Mouse (Mus musculus): Measurements from ENCODE around the gene Coq10a.
"Not testable (repeated sequence)": the region's sequence is repeated elsewhere in the genome, so short reads cannot be mapped to it uniquely, and the experiment has no call there.

Coq10a gene

DNA sequence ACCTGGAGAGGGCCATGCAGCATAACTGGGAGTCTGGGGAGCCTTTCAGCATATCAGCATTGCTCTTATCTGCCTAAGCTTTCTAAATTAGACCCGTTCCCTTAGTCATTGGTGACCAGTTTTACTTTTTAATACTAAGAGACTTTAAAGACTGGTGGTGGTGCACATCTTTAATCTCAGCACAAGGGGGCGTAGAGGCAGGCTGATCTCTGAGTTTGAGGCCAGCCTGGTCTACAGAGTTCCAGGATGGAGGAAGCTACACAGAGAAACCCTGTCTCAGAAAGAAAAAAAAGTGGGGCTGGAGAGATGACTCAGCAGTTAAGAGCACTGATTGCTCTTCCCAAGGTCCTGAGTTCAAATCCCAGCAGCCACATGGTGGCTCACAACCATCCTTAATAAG lies 28.5 kb downstream of the Coq10a start:
- no peak for DNase-seq

DNA sequence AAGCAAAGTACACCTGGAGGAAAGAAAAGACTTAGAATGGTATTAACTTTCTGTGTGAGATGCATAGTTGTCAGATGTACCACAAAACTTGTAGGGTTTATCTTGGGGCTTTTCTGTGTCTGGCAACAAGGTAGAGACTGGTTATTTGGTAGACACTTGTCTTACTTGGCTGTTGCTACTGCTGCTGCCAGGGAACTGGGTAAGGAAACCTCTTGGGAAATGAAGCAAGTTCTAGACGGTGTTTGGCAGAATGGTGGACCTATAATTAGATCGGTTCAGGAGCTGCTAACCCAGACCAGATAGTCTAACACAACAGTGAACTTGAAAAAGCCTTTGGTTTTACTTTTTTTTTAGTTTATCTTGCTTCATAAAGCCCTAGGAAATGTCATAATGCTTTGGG lies 29.8 kb downstream of the Coq10a start:
- no peak for DNase-seq

DNA sequence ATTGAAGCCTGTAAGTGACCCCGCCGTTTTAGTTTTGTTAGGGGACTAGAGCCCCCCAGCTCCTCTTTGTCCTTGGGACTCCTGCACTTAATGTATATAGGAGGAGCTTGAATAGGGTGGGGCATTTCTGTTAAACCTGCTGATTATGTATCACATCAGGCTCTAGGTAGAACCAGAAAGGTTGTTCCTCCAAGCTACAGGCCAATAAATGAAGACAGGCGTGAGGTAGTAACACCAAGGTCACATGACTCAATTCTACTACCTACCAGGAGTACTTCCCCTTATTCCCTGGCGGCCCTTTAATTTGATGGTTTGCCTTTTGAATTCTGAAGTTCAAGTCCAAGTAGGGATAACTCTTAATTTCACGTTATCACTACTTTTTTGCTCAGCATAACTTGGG lies 30.4 kb downstream of the Coq10a start:
- DNase-seq, result peak in 1 of 2 experiments; percentile 18

DNA sequence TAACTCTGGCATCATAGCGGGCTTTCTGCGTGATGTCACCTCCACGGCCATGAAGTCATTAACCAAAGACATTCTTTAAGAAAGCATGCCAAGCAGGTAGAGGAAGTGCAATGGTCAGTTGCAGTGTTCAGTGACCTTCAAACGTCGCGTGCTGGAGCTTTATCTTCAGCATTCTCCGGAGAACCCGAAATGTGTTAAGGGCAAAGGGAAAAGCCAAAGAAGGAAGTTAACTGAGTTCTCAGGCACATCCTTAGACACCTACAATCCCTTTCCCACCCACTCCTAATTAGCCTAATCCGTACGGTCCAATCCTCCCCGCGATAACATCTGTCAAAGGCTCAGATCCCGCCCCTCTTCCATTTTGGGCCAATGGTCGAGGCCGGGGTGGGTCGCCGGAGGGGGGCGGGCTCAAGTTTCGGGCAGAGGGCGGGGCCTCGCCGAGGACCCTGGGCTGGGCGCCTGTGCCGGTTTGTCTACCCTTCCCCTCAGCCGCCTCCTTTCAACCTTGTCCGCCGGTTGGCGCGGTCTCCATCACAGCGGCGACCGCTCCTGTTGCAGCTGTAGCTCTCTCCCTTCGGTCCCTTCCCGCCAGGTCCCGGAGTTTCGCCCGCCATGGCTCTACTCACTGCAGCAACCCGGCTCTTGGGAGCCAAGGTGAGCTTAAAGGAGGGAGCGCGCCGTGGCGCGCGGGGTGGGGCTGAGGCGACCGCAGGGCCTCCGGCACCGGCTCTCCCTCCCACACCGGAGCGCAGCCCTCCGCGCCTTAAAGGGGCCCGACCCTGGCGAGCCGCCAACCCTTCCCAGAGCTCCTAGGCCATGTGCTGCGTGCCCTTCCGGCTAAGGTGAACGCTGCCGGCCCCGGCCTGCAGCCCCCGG lies 31.3 kb downstream of the Coq10a start, which contains the start of gene Cs:
Gene Cs (plus strand): TSS at position 429 of the 876 bp plus-strand sequence.
- DNase-seq, result peak; percentile 96 to 97

DNA sequence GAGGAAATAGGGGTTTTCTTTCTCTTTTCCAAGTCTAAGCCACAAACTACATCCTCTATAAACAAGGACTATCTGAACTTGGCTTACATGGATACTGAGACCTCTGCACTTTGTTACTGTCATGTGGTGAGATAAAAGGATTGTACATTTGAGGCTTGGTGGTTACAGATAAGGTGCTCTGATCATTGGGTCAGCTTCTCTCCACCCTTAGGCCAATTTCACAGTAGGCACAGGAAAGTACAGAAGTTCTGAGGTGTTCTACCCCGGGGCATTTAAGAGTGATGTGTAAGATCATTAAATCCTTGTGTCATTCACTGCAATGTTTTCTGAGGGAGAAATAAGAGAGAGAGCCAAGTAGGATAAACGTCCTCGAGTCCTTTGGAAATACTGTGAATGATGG lies 32.2 kb downstream of the Coq10a start:
- DNase-seq, result no peak

DNA sequence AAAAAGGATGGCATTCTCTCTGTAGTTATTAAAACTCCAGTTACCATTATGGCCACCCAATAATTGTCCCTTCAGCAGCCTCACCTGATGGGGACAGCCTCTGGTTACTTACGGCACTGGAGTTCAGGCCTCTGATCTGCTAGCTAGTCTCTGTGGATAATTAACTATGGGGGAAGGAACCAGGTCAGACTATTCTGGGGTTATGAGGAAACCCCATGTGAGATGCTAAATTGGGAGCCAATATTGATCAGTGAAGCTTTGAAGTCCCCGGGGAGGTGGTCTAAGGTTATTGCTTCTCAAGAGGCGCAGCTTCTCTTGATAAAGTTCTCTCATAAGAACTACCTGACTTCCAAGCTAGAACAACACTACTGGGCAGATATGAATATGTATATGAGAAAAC lies 32.6 kb downstream of the Coq10a start:
- peak; percentile 23 to 43 for DNase-seq

DNA sequence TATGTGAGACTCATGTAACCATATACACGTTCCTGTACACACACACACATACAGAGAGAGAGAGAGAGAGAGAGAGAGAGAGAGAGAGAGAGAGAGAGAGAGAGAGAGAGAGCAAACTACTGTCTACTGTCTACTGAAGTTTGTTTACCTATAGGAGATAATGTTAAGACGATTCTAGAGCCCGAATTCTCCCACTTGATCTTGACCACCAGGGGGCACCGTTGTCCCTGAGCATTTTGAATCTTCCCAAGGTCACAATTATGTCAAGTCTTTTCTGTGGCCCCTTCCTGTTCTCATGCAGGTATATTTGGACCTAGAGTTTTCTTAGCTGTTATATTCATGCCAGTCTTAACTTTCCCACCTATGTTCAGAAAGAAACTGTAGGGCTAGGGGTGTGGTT lies 33.2 kb downstream of the Coq10a start:
- DNase-seq, result peak; percentile 66 to 89

DNA sequence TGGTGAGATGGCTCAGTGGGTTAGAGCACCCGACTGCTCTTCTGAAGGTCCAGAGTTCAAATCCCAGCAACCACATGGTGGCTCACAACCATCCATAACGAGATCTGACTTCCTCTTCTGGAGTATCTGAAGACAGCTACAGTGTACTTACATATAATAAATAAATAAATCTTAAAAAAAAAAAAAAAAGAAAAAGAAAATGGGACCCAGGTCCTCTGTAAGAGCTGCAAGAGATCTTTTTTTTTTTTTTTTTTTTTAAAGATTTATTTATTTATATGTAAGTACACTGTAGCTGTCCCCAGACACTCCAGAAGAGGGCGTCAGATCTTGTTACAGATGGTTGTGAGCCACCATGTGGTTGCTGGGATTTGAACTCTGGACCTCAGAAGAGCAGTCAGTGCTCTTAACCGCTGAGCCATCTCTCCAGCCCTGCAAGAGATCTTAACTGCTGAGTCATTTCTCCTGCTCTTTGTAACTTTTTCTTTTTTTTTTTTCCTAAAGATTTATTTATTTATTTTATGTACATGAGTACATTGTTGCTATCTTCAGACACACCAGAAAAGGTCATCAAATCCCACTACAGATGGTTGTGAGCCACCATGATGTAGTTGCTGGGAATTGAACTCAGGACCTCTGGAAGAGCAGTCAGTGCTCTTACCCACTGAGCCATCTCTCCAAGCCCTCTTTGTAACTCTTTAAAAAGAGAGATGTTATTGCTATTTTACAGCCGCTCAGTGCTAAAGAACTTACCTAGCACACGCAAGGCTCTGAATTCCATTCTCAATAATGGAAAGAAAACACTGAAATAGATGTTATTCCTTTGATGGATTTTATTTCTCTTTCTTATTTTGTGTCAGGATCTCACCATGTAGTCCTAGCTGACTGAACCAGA lies 36.2 kb downstream of the Coq10a start:
- DNase-seq, result not testable (repeated sequence)

DNA sequence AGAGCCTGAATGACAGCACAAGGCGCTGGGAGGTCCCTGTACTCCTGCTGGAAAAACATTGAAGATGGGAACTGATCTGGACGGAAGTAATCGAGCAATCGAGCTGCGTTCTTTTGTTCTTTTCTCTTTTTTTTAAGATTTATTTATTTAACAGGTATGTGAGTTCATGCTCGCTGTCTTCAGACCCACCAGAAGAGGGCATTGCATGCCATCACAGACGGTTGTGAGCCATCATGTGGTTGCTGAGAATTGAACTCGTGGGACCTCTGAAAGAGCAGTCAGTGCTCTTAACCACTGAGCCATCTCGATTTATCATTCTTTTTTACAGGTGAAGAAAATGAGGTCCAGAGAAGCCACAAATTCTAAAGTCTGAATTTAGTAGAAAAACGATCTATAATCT lies 41.2 kb downstream of the Coq10a start:
- no peak for DNase-seq

DNA sequence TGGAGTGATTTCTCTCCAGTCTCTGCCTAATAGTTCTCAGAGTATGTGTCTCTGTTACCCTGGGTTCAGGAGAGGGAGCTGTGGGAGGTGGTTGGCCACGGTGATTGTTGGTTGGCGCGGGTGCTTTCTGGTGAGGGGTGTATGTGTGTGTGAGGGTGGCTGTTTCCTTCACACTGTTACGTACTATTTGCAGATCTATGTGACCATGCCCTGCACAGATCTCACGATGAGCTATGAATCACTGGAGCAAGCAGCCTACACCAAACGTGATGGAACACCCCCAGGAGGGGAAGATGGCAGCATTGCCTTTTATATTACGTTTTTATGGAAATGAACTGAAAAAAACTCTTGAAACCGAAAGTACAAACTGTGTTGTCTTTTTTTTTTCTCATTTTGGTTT lies 42.0 kb downstream of the Coq10a start:
- DNase-seq, result no peak

DNA sequence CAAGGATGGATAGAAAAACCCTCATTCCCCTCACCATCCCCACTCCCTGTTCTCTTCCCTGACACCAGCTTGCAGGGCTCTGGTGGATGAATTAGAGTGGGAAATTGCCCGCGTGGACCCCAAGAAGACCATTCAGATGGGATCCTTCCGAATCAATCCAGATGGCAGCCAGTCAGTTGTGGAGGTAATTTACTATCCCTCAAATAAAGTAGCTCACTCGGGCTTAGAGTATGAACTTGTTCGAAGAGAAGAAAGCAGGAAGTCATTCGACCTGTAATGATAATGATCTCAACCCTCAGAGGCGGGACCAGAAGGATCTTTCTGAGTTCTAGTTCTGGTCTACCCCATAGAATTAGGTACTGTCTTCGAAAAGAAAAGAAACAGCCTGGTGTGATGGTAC lies 45.3 kb downstream of the Coq10a start:
- no peak for DNase-seq

DNA sequence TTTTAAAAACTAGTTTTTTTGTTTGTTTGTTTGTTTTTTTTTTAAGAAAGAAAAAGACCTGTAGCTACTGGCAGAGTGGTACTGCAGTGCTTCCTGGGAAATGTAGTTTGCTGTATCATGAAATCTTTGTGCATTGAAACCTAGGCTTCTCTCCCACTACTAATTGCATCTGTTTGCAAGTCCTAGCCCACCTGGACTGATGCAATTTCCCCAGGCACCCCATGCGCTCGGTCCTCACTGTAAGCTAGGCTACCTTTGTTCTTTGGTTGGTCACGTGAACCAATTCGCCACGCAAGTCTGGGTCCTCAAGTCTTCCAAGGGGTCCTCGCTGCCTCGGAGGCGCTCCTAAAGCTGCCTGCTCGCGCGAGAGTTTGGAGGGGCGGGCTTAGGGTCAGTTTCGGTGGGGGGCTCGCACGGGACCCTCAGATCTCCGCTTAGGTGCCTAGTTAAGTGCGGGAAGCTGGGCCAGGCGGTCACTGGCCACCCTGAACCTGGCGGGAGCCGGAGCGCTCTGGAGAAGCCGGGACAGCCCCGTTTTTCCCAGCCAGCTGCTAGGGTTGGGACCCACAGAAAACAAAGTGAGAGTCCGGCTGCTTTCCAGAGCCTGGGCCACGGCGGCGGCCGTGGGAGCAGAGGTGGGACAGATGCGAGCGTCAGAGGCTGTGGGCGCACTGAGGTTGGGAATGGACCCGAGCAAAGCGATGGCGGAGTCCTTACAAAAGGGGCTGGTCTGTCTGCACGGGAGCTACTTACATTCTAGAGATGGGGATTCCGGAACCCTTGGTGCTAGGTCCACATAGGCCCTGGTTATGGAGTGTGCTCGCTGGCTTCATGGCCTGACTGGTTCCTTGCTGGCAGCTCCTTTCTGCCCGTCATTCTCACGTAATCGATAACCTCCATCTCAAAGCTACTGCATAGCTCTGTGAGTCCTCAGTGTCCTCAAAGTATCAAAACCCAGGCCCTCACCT lies 46.4 kb downstream of the Coq10a start, which contains the start of gene Cnpy2:
Gene Cnpy2 (plus strand): TSS at position 319 of the 968 bp plus-strand sequence.
- DNase-seq, result peak; percentile 84 to 86

DNA sequence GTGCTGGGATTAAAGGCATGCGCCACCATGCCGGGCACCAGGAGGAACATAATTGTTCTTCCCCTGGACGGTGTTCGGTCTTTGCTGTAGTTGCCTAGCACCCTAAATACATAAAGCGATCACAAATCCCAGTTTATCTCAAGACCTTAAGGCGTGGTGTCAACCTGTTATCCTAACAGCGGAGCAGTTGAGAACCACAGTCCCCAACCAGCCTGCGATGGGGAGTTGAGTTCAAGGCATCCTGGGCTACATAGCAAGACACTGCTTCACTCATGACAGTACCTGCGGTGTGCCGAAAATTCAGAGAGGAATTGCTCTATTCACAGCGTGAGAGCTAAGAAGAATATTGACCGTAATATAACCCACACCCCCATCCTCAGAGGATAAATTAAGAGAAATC lies 47.2 kb downstream of the Coq10a start:
- no peak for DNase-seq

DNA sequence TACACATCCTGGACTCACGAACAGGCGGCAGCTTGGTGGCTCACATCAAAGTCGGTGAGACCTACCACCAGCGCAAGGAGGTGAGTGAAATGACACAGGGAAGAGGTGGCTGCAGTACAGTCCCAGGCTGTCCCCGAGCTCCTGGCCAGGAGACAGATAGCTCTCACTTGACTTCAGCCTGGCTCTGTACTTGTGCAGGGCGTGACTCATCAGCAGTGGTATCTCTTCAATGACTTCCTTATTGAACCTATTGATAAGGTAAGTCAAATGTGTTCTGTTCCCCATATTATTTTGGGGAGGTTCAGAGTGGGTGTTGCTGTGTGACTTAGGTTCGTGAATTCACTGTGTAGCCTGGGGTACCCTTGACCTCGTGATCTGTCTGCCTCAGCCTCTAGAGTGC lies 53.2 kb downstream of the Coq10a start:
- DNase-seq, result no peak

All from kidney, adult 8-10 months (tissue).